Mouse (Mus musculus) left cerebral cortex, adult 2 months (tissue): ENCODE measurements around the gene Prkcb. TPM values are rescaled to one million over a fixed set of nuclear protein-coding genes. Genes with fewer than 3 reads are reported as not detected.
A peak's percentile ranks its signal among the peaks of the same experiment; 100 is the strongest.
"Not testable (repeated sequence)": the region's sequence is repeated elsewhere in the genome, so short reads cannot be mapped to it uniquely, and the experiment has no call there.

Source experiments
- DNase-seq, 2 experiments: peaks; one replicate each; pipeline ENCODE4 v3.0.0; 2021 to 2022; ENCODE audit warnings: low spot score in 2 of 2, mixed read lengths in 1 of 2; ENCODE audit errors: extremely low spot score in 1 of 2
- H3K27ac ChIP-seq: fragments of 200-600 bp; 2 replicates; pipeline ENCODE4 v1.8.1; 2022
- H3K4me3 ChIP-seq: fragments of 200-600 bp; 2 replicates; pipeline ENCODE4 v1.8.1; 2022
- CTCF ChIP-seq: fragments of 200-600 bp; IDR thresholded peaks from 2 replicates; pipeline ENCODE4 v1.8.1; 2022; ENCODE audit warnings: antibody characterized with exemption, mild to moderate bottlenecking, moderate library complexity
- intact Hi-C: fragments of 180-260 bp; cut with DNase I; formaldehyde crosslinking; loops from one replicate; pipeline ENCODE4 v1.15.1; 2025
- long read RNA-seq, 2 experiments: library from polyadenylated mRNA; stranded (forward); transcript quantifications; one replicate each; pipeline ENCODE4 v2.0.0; 2021; ENCODE audit warnings: borderline mapping rate in 2 of 2
- total RNA-seq, 2 experiments: library from RNA; stranded (reverse); gene quantifications; 2 replicates each; pipeline ENCODE4 v1.2.3; 2021

Gene Prkcb
- total RNA-seq = 100 to 1,000 TPM; 964 to 986 TPM
- long read RNA-seq, experiment 1, transcript Prkcb-202 (17 exons, 2,911 nt) = major isoform, 679 of 910 reads
- long read RNA-seq, experiment 1, transcript Prkcb-208 (1 exons, 955 nt) = minor isoform, 44 of 910 reads
- long read RNA-seq, experiment 1, transcript Prkcb-201 (17 exons, 2,557 nt) = minor isoform, 97 of 910 reads
- long read RNA-seq, experiment 1, partial matches to known transcripts = 39 of 910 reads
- long read RNA-seq, experiment 1, other reads (novel, unspliced or antisense) = 51 of 910 reads
- long read RNA-seq, experiment 2, transcript Prkcb-201 (17 exons, 2,557 nt) = minor isoform, 68 of 699 reads
- long read RNA-seq, experiment 2, transcript Prkcb-202 (17 exons, 2,911 nt) = major isoform, 538 of 699 reads
- long read RNA-seq, experiment 2, transcript Prkcb-208 (1 exons, 955 nt) = minor isoform, 26 of 699 reads
- long read RNA-seq, experiment 2, partial matches to known transcripts = 27 of 699 reads
- long read RNA-seq, experiment 2, other reads (novel, unspliced or antisense) = 40 of 699 reads

DNA sequence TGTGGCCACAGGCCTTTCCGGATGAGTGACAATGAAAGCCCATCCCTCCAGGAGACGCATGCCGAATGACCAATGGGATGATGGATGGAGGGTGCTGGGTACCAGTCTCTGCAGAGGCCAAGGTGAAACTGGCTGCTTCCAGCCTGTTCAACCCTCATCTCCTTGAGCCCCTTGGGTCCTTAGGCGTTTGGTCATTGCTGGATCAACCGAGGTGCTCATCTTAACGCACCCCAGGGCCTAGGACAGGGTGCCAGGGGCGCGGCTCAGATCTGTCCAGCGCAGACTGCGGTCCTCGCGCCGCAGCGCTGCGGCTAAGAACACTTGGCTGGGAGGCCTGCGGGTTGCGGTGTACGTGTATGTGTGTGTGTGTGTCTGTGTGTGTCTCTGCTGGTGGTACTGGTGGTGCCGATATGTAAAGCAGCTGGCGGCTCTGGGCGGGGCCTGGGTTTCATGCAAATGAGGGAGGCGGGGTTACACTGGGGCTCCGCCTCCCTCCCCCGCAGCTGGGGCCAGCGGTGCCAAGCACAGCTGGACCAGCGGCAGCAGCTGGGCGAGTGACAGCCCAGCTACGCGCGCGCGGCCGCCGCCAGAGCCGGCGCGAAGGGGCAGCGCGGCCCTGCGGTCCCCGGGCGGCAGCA is at the start of gene Prkcb:
Gene Prkcb (plus strand): TSS at position 147 of the 638 bp plus-strand sequence.
- H3K4me3 ChIP-seq = peak within 1 kb of the TSS; percentile 76
- peak; percentile 84 to 87 for DNase-seq
- H3K27ac ChIP-seq = peak within 1 kb of the TSS; percentile 93
- intact Hi-C loops = no loop called here
- no peak for TF ChIP-seq CTCF

DNA sequence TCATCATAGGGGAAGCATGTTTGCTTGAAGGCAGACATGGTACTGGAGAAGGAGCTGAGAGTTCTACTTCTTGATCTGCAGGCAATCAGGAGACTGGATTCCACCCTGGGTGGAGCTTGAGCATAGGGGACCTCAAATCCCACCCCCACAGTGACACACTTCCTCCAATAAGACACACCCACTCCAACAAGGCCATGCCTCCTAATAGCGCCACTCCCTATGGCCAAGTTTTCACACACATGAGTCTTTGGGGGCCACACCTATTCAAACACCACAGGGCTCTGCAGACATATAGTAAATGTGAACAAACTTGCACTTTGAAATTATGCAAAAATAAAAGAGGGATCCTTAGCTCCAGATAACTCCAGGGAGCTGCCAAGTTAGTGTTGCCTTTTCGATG is 49.6 kb upstream of the Prkcb start:
- no peak for DNase-seq
- TF ChIP-seq CTCF = no peak
- intact Hi-C loops = no loop called here
- no peak overlapping the region for H3K4me3 ChIP-seq
- H3K27ac ChIP-seq = no peak overlapping the region

DNA sequence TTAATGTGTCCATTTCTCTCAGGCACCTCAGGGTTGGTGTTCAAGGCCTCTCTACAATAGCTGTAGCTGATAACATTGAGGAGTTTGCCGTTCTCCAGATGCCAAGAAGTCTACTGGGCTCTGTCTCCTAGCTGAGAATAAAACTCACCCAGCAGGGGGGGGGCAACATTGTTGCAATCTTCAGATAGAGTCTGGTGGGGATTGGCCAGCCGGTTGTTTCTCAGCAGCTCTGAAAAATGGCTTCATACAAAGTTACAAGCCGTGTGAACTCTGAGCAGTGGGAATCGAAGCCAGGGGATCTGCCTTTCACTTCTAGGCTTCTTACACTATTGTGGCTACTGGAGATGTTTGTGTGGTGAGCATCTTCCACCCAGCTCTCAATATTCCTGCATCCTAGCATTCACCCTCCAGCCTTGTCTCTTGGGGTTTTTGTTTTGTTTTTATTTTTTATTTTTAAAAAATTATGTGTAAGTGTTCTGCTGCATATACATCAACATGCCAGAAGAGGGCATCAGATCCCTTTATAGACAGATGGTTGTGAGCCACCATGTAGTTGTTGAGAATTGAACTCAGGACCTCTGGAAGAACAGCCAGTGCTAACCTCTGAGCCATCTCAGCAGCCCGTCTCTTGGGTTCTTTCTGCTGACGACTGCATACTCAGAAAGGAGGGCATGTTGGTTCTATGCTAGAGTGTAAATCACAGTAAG is 48.0 kb upstream of the Prkcb start:
- H3K27ac ChIP-seq = no peak overlapping the region
- intact Hi-C loops = no loop called here
- peak; percentile 44 for TF ChIP-seq CTCF
- no peak for DNase-seq
- H3K4me3 ChIP-seq = no peak overlapping the region

DNA sequence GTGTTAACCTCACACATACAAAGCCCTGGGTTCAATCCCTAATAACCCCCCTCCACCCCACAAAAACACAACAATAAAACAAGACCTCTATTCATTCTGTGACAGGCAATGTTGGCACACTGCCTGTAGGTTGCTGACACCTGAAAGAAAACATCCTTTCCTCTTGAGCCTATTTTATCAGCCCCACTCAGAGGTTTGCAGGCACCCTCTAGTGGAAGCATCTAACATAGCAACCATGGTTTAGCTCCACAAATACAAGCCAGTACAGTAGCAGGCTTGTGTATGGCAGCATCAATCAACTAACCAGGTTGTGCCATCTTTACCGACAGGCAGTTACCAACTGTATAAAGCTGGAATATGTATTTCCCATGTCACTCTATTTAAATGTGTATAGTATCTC is 46.3 kb upstream of the Prkcb start:
- intact Hi-C loops = loop anchor here (1.0 kb wide), 1 partner anchor 43 kb away; no protein-coding TSS in a partner anchor
- Histone ChIP-seq H3K4me3 (no peak overlapping the region), H3K27ac (no peak overlapping the region)
- DNase-seq = peak; percentile 29 to 42
- peak; percentile 90 for TF ChIP-seq CTCF

DNA sequence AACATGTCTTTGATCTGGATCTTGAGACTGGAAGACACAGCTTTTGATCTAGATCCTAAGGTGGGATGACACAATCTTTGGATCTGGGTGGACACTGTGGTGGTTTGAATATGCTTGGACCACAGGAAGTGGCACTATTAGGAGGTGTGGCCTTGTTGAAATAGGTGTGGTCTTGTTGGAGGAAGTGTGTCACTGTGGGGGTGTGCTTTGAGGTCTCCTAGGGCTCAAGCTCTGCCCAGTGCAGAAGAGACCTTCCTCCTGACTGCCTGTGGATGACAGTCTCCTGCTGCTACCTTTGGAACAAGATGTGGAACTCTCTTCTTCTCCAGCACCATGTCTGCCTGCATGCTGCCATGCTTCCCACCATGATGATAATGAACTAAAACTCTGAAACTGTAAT is 45.8 kb upstream of the Prkcb start:
- not testable (repeated sequence) for DNase-seq, H3K4me3 ChIP-seq, H3K27ac ChIP-seq
- intact Hi-C loops = loop anchor here (1.0 kb wide), 1 partner anchor 43 kb away; no protein-coding TSS in a partner anchor

DNA sequence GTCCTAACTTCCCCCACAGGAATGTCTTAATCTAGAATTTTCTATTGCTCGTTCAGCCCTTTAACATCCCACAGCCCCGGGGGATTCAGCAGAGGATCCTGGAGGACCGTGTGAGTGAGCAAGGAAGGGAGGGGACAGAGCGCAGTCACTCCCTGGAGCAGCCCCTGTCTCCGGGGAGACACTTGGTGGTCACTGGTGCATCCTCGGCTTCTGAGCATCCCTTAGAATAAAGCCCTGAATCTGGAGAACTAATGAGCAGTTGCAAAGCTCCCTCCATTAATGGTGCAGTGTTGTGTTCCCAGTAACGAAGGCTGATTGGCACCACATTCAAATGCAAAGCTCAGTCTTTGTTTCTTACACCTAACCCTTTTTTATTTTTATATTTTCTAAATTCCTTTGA is 44.4 kb upstream of the Prkcb start:
- TF ChIP-seq CTCF = no peak
- H3K27ac ChIP-seq = no peak overlapping the region
- DNase-seq = no peak
- intact Hi-C loops = no loop called here
- no peak overlapping the region for H3K4me3 ChIP-seq

DNA sequence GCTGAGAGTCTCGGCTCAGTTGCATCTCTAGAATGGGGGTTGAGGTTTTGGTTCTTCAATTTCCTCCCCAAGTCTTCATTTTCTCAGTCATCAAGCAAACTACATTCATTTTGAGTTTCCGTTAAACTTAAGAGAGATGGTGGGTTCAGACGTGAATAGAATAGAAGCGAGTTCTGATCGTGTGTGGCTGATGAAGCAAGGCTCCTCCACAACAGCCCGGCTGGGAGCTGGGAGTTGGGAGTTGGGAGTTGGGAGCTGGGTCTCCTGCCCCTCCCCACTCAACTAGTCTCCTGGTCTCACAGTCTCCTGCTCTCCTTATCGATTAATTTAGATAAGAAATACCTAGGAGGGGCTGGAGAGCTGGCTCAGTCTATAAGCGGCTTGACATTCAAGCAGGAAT is 44.0 kb upstream of the Prkcb start:
- H3K4me3 ChIP-seq = no peak overlapping the region
- H3K27ac ChIP-seq = no peak overlapping the region
- intact Hi-C loops = no loop called here
- DNase-seq = no peak
- no peak for TF ChIP-seq CTCF

DNA sequence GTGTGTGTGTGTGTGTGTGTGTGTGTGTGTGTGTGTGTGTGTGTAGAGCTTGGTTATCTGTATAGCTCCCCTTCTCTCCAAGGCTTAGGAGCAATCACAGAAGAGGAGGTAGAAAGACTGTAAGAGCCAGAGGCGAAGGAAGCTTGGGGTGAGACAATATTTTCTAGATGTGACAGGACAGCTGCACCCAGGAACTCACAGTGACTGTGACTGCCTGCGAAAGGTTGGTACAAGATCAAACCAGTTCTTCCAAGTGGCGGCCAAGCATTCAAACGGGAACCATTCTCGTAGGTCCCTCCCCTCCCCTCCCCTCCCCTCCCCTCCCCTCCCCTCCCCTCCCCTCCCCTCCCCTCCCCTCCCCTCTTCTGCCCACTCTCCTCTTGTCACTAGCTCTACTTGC is 42.6 kb upstream of the Prkcb start:
- intact Hi-C loops = no loop called here
- Histone ChIP-seq H3K27ac (no peak overlapping the region), H3K4me3 (no peak overlapping the region)
- DNase-seq = no peak
- no peak for TF ChIP-seq CTCF

DNA sequence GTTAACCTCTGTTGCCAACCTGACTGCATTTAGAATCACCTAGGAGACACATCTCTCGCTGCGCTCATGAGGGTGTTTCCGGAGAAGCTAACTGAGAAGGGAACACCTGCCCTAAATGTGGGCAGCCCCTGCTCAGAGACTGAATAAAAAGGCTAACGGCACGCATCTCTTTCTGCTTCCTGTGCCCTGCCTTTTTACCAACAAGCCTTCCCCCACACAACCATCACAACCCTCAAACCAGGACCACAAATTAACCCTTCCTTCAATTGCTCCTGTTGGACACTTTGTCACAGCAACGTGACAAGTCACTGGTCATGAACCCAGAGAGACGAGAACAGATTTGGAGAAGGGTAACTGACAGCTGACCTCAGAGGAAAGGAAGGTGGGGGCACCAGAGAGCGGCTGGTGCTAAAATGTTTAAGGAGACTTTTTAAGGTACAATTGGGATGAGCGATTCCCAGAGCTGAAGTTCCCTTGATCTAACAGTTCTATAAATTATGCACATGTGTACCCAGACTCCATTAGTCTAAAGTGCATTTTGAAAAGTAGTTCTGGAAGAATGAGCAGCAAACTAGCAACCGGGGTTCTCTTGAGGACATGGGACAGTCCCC is 41.2 kb upstream of the Prkcb start:
- no peak for DNase-seq
- no peak for TF ChIP-seq CTCF
- Histone ChIP-seq H3K27ac (no peak overlapping the region), H3K4me3 (no peak overlapping the region)
- intact Hi-C loops = no loop called here

DNA sequence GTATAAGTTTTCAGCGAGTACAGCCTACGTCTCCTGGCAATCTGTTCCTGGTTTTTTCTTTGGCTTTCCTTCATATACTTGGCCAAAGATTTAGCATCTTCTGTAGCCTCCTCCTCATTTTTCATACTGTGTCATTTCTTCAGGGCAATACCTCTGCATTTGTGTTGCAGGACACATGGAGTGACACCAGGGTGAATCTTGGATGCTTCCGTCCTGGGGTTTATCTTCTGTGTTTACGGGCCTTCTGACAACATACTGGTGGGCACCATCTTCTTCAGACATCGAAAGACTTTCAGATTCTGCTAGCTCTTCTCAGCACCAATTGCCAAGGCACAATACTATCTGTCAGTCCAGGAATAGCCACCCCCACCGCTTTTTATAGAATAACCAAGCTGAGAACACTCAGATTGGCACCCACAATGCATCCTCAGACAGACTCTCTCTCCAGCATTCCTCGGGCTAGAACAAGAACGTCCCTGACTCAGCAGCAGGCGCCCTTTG is 39.2 kb upstream of the Prkcb start:
- no peak for TF ChIP-seq CTCF
- Histone ChIP-seq H3K27ac (peak overlapping the region; percentile 74), H3K4me3 (no peak overlapping the region)
- intact Hi-C loops = no loop called here
- DNase-seq = peak; percentile 24 to 30
